Mouse (Mus musculus): Measurements from ENCODE around the gene Eef1e1. TPM values are rescaled to one million over a fixed set of nuclear protein-coding genes. Genes with fewer than 3 reads are reported as not detected.
"Not testable (repeated sequence)": the region's sequence is repeated elsewhere in the genome, so short reads cannot be mapped to it uniquely, and the experiment has no call there.

The Eef1e1 gene
- total and polyA plus RNA-seq, 3 experiments, result 194 to 218 TPM; not detected in 1

GRCm38 (mm10) chr13:38624292-38624902 lies 34.5 kb downstream of the Eef1e1 start (continued):
- TF ChIP-seq TCF12 (IDR thresholded peaks at IDR 0.05; ENCODE audit: low read depth, low read length) (peak; percentile 15; the same call in 1 of the 2 replicates), TAL1 (IDR thresholded peaks at IDR 0.05; ENCODE audit: low read length) (no peak), BHLHE40 (IDR thresholded peaks at IDR 0.05; ENCODE audit: borderline replicate concordance, low read depth, low read length) (peak; percentile 75; the same call in 1 of the 2 replicates), MAFK (IDR thresholded peaks at IDR 0.05; ENCODE audit: borderline replicate concordance, low read depth, low read length) (no peak), ZMIZ1 (IDR thresholded peaks at IDR 0.05; ENCODE audit: low read depth, low read length) (no peak), MYC (IDR thresholded peaks at IDR 0.05; ENCODE audit: low read depth, low read length) (no peak), RCOR1 (IDR thresholded peaks at IDR 0.05; ENCODE audit: low read depth, low read length) (0 out of 2 replicates have a peak, but pooled peaks have one; percentile 30), NELFE (IDR thresholded peaks at IDR 0.05; ENCODE audit: low read depth, low read length) (no peak), USF2 (IDR thresholded peaks at IDR 0.05; ENCODE audit: borderline replicate concordance in 1 of 2, insufficient read depth in 1 of 2, low read depth in 1 of 2, low read length in 2 of 2) (no peak), MAX (IDR thresholded peaks at IDR 0.05; ENCODE audit: low read length) (peak; percentile 86), UBTF (IDR thresholded peaks at IDR 0.05; ENCODE audit: borderline replicate concordance, insufficient read depth, low read depth, low read length) (no peak), USF1 (IDR thresholded peaks at IDR 0.05; ENCODE audit: low read depth, low read length) (peak; percentile 26; the same call in 1 of the 2 replicates), NRF1 (IDR thresholded peaks at IDR 0.05; ENCODE audit: insufficient read depth, low read depth, low read length, poor library complexity, severe bottlenecking) (no peak)

DNA sequence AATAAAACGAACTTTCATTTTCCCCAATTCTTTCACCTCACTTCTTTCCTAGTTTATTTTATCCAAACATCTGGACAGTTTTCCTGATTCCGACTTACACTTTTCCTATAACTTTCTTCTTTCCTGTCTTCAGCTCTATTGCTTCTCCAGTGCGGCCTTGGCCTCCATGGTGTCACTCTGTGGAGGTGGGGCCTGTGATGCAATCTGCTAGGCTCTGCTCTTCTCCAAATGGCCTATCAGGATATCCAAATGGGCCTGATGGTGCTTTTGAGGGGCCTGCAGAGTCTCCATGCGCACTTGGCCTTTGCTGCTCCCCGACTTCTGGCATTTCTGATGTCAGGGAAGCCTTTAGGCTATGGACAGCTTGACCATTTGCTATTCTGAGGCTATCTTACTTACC lies 35.6 kb downstream of the Eef1e1 start:
- H3K79me2 ChIP-seq (ENCODE audit: control insufficient read depth, insufficient read depth, low read length, poor library complexity), result no peaks in the 10 kb centered on the region
- H3K36me3 ChIP-seq (ENCODE audit: control insufficient read depth in 1 of 2, insufficient read depth in 2 of 2, low read length in 2 of 2), result peaks cover 3 to 4% of the 10 kb centered on the region in 2 experiments; a peak in 3 of 4 replicates
- no peak overlapping the region for H3K27ac ChIP-seq (ENCODE audit: control insufficient read depth, low read depth, low read length)
- H3K4me1 ChIP-seq (ENCODE audit: control insufficient read depth in 1 of 2, insufficient read depth in 2 of 2, low read length in 2 of 2), result peaks cover 5 to 10% of the 10 kb centered on the region in 2 experiments; a peak in 2 of 4 replicates
- no peaks in the 10 kb centered on the region for H3K27me3 ChIP-seq (ENCODE audit: control insufficient read depth in 1 of 2, insufficient read depth in 2 of 2, low read length in 2 of 2)
- H3K4me3 ChIP-seq (ENCODE audit: control insufficient read depth in 1 of 2, insufficient read depth in 1 of 2, low read depth in 2 of 2, low read length in 2 of 2), result no peak overlapping the region
- no peak overlapping the region for H3K9ac ChIP-seq (ENCODE audit: control insufficient read depth, low read depth, low read length, poor library complexity, severe bottlenecking)
- TF ChIP-seq MYC (IDR thresholded peaks at IDR 0.05; ENCODE audit: low read depth, low read length) (no peak), ETS1 (IDR thresholded peaks at IDR 0.05; ENCODE audit: low read depth, low read length) (no peak), POLR2AphosphoS2 (IDR thresholded peaks at IDR 0.05; ENCODE audit: low read length) (no peak), HCFC1 (IDR thresholded peaks at IDR 0.05; ENCODE audit: low read depth, low read length) (no peak), MAX (IDR thresholded peaks at IDR 0.05; ENCODE audit: low read length) (no peak), RAD21 (IDR thresholded peaks at IDR 0.05; ENCODE audit: low read depth, low read length) (no peak)
- DNase-seq (ENCODE audit: low read depth, low spot score), result no peak
- no peaks in the 10 kb centered on the region for H3K9me3 ChIP-seq (replicated peaks; ENCODE audit: insufficient read depth, low read length)

DNA sequence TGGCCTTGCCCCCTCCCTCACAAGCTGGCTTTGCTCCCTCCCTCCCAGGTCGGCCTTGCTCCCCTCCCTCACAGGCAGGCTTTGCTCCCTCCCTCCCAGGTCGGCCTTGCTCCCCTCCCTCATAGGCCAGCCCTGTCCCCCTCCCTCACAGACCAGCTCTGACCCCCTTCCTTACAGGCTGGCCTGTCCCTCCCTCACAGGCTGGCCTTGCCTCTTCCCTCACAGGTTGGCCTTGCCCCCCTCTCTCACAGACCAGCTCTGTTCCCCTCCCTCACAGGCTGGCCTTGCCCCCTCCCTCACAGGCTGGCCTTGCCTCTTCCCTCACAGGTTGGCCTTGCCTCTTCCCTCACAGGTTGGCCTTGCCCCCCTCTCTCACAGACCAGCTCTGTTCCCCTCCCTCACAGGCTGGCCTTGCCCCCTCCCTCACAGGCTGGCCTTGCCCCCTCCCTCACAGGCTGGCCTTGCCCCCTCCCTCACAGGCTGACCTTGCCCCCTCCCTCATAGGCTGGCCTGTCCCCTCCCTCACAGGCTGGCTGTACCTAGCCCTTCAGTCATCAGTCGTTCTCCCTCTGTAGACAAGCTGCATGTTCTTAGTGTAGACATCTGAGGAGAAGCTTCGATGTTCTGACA lies 40.7 kb downstream of the Eef1e1 start:
- H3K4me1 ChIP-seq (ENCODE audit: control insufficient read depth in 1 of 2, insufficient read depth in 2 of 2, low read length in 2 of 2), result peaks cover 27 to 32% of the 10 kb centered on the region in 2 experiments
- not testable (repeated sequence) for H3K9me3 ChIP-seq (replicated peaks; ENCODE audit: insufficient read depth, low read length); H3K27ac ChIP-seq (ENCODE audit: control insufficient read depth, low read depth, low read length); H3K9ac ChIP-seq (ENCODE audit: control insufficient read depth, low read depth, low read length, poor library complexity, severe bottlenecking); H3K27me3 ChIP-seq (ENCODE audit: control insufficient read depth in 1 of 2, insufficient read depth in 2 of 2, low read length in 2 of 2); DNase-seq (ENCODE audit: low read depth, low spot score); H3K4me3 ChIP-seq (ENCODE audit: control insufficient read depth in 1 of 2, insufficient read depth in 1 of 2, low read depth in 2 of 2, low read length in 2 of 2); H3K79me2 ChIP-seq (ENCODE audit: control insufficient read depth, insufficient read depth, low read length, poor library complexity)
- H3K36me3 ChIP-seq (ENCODE audit: control insufficient read depth in 1 of 2, insufficient read depth in 2 of 2, low read length in 2 of 2), result peaks cover 0 to 20% of the 10 kb centered on the region in 2 experiments; a peak in 3 of 4 replicates
